Mouse (Mus musculus): ENCODE measurements around the gene Ip6k2. TPM values are rescaled to one million over a fixed set of nuclear protein-coding genes. Genes with fewer than 3 reads are reported as not detected.

The Ip6k2 gene
- polyA plus RNA-seq, 2 experiments: 11.7 to 29.2 TPM

DNA sequence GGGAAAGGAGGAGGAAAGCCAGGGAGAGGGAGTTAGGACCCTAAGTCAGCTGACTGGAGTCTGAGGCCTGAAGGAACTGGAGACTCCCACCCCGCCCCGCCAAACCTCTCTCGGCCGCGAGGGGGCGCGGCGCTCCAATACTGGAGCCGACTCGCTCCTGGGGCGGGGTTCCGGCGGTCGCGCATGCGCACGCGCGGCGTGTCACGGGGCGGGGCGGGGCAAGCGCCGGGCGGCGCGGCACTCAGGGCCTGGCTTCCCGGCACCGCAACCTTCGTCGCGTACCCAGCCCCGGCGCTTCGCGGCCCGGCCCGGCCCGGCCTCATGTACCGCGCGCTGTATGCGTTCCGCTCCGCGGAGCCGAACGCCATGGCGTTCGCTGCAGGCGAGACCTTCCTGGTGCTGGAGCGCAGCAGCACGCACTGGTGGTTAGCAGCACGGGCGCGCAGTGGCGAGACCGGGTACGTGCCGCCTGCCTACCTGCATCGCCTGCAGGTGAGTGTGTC is 24.6 kb downstream of the Ip6k2 start, which contains the start of gene Nckipsd:
Gene Nckipsd, plus strand, starts transcription at position 206 of the 503 bp plus-strand sequence.
- ATAC-seq (ENCODE audit: insufficient read depth): peak; percentile 83
- Histone ChIP-seq H3K9ac (replicated peaks) (peak within 1 kb of the TSS; percentile 82), H3K9me3 (ENCODE audit: control insufficient read depth, low read length) (no peaks in the 10 kb centered on the region), H3K4me3 (ENCODE audit: insufficient read depth in 1 of 2, low read depth in 2 of 2, low read length in 2 of 2) (peak within 1 kb of the TSS; percentile 65 to 85), H3K36me3 (replicated peaks; ENCODE audit: control insufficient read depth, insufficient read depth, low read depth) (peaks cover 33% of the 10 kb centered on the region), H3K4me2 (ENCODE audit: low read depth) (peak within 1 kb of the TSS; percentile 100), H3K4me1 (replicated peaks; ENCODE audit: control insufficient read depth in 2 of 2, insufficient read depth in 2 of 2, low read length in 1 of 2) (peaks cover 33 to 40% of the 10 kb centered on the region in 2 experiments), H3K27ac (peak within 1 kb of the TSS; percentile 94), H3K27me3 (ENCODE audit: control insufficient read depth, insufficient read depth, low read length) (no peaks in the 10 kb centered on the region)
- peak; percentile 80 to 85 (median 80) for DNase-seq (ENCODE audit: low read depth in 3 of 3, low spot score in 3 of 3)
- peak; percentile 86 for TF ChIP-seq CTCF (IDR thresholded peaks at IDR 0.05; ENCODE audit: low read depth)
- TF ChIP-seq EP300 (IDR thresholded peaks at IDR 0.05; ENCODE audit: low read depth): no peak
- under 1% methylated on average over 62 of the region's 62 CpGs for WGBS (ENCODE audit: insufficient replicate concordance)

DNA sequence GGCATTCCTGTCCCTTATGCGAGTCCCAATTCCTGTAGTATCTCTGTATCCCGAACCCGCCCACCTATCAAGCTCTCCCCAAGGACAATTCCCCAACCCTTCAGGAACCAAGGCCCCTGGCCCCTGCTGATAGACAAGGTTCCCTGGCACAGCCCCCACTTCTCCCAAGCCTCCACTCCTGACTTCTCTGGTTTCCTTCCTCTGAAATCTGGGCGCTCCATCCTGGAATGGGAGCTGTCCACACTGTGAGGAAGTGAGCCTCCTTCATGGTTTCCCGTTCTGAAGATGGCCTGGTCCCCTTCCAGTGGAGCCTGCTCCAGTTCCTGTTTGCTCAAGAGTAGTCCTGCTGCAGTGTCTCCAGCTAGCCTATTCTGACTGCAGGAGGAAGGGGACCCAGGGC is 25.6 kb downstream of the Ip6k2 start:
- DNase-seq (ENCODE audit: low read depth in 3 of 3, low spot score in 3 of 3): no peak
- H3K4me1 ChIP-seq (replicated peaks; ENCODE audit: control insufficient read depth in 2 of 2, insufficient read depth in 2 of 2, low read length in 1 of 2): peaks cover 33 to 40% of the 10 kb centered on the region in 2 experiments
- H3K9me3 ChIP-seq (ENCODE audit: control insufficient read depth, low read length): no peaks in the 10 kb centered on the region
- no peak overlapping the region for H3K27ac ChIP-seq
- H3K27me3 ChIP-seq (ENCODE audit: control insufficient read depth, insufficient read depth, low read length): no peaks in the 10 kb centered on the region
- TF ChIP-seq CTCF (IDR thresholded peaks at IDR 0.05; ENCODE audit: low read depth): no peak
- no peak for TF ChIP-seq EP300 (IDR thresholded peaks at IDR 0.05; ENCODE audit: low read depth)
- ATAC-seq (ENCODE audit: insufficient read depth): no peak
- 27% methylated on average over 5 of the region's 5 CpGs for WGBS (ENCODE audit: insufficient replicate concordance)
- peak overlapping the region; percentile 100 for H3K4me2 ChIP-seq (ENCODE audit: low read depth)
- peaks cover 25% of the 10 kb centered on the region for H3K36me3 ChIP-seq (replicated peaks; ENCODE audit: control insufficient read depth, insufficient read depth, low read depth)
- H3K9ac ChIP-seq (replicated peaks): peak overlapping the region; percentile 82
- H3K4me3 ChIP-seq (ENCODE audit: insufficient read depth in 1 of 2, low read depth in 2 of 2, low read length in 2 of 2): peak overlapping the region in 1 of 2 experiments; percentile 85; a peak in 2 of 4 replicates

DNA sequence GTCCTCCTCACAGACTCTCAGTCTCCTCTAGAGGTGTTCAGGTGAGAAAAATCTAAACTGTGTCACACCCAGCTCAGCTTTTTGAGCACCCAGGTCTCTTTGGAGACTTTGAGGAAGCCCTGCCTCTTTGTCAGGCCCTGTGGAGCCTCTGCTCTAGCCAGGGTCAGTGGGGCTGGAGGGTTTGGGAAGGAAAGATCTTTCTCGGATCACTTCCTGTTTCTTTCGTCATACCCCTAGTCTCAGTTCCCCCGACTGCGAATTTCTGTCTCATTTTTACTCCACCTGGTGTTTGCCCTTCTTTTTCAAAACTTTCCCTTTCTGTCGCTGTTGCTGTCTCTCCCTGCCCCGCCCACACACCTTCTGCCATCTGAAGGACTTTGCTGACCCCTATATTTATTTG is 26.1 kb downstream of the Ip6k2 start:
- Histone ChIP-seq H3K4me2 (ENCODE audit: low read depth) (no peak overlapping the region), H3K27me3 (ENCODE audit: control insufficient read depth, insufficient read depth, low read length) (no peaks in the 10 kb centered on the region), H3K27ac (no peak overlapping the region), H3K36me3 (replicated peaks; ENCODE audit: control insufficient read depth, insufficient read depth, low read depth) (peaks cover 22% of the 10 kb centered on the region), H3K9me3 (ENCODE audit: control insufficient read depth, low read length) (no peaks in the 10 kb centered on the region), H3K4me3 (ENCODE audit: insufficient read depth in 1 of 2, low read depth in 2 of 2, low read length in 2 of 2) (no peak overlapping the region), H3K4me1 (replicated peaks; ENCODE audit: control insufficient read depth in 2 of 2, insufficient read depth in 2 of 2, low read length in 1 of 2) (peaks cover 33 to 40% of the 10 kb centered on the region in 2 experiments), H3K9ac (replicated peaks) (no peak overlapping the region)
- no peak for ATAC-seq (ENCODE audit: insufficient read depth)
- DNase-seq (ENCODE audit: low read depth in 3 of 3, low spot score in 3 of 3): no peak
- WGBS (ENCODE audit: insufficient replicate concordance): 40% methylated on average over 6 of the region's 6 CpGs
- TF ChIP-seq CTCF (IDR thresholded peaks at IDR 0.05; ENCODE audit: low read depth) (no peak), EP300 (IDR thresholded peaks at IDR 0.05; ENCODE audit: low read depth) (no peak)

DNA sequence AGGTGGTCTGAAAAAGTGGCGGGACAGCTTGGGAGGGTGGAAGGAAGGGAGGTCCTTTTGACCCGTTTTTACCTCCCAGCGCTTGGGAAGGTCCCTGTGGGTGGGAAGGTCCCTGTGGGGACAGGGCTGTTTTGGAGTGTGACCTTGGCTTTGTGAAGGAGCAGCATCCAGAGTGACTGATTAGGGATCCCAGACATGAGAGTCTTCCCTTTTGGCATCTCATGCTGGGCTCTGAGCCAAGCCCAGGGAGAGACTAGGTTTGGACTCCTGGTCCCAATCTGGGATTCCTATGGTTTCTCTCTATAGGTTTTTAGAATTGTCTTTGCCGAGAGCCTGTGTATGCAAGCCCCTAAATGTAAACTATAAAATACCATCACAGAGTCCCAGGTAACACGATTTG is 26.9 kb downstream of the Ip6k2 start:
- TF ChIP-seq CTCF (IDR thresholded peaks at IDR 0.05; ENCODE audit: low read depth) (no peak), EP300 (IDR thresholded peaks at IDR 0.05; ENCODE audit: low read depth) (no peak)
- DNase-seq (ENCODE audit: low read depth in 3 of 3, low spot score in 3 of 3): no peak
- Histone ChIP-seq H3K27me3 (ENCODE audit: control insufficient read depth, insufficient read depth, low read length) (no peaks in the 10 kb centered on the region), H3K4me2 (ENCODE audit: low read depth) (no peak overlapping the region), H3K4me1 (replicated peaks; ENCODE audit: control insufficient read depth in 2 of 2, insufficient read depth in 2 of 2, low read length in 1 of 2) (peaks cover 28 to 34% of the 10 kb centered on the region in 2 experiments), H3K9ac (replicated peaks) (no peak overlapping the region), H3K36me3 (replicated peaks; ENCODE audit: control insufficient read depth, insufficient read depth, low read depth) (peaks cover 14% of the 10 kb centered on the region), H3K4me3 (ENCODE audit: insufficient read depth in 1 of 2, low read depth in 2 of 2, low read length in 2 of 2) (no peak overlapping the region), H3K9me3 (ENCODE audit: control insufficient read depth, low read length) (no peaks in the 10 kb centered on the region), H3K27ac (no peak overlapping the region)
- WGBS (ENCODE audit: insufficient replicate concordance): 70% methylated on average over 5 of the region's 5 CpGs
- no peak for ATAC-seq (ENCODE audit: insufficient read depth)

DNA sequence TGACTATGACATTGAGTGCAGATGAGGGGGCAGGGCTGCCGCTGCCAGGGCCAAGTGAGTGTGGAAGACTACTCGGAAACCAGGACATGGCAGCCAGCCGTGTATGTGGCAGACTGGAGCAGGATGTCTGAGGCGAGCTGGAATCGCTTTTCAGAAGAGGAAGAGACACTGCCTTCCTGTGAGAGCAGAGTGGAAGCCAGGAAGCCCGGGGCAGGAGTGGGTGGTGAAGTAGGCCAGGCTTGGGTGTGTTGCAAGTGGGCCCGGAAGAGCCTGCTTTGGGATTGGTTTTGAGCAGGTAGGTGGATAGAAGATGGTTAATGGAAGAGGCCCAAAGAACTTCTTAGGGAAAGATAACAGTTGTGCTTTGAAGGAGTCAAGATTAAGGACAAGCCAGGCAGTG is 32.0 kb downstream of the Ip6k2 start:
- DNase-seq (ENCODE audit: low read depth in 3 of 3, low spot score in 3 of 3) (no peak), ATAC-seq (ENCODE audit: insufficient read depth) (no peak)
- H3K4me1 ChIP-seq (replicated peaks; ENCODE audit: control insufficient read depth in 2 of 2, insufficient read depth in 2 of 2, low read length in 1 of 2): no peaks in the 10 kb centered on the region
- no peak overlapping the region for H3K4me3 ChIP-seq (ENCODE audit: insufficient read depth in 1 of 2, low read depth in 2 of 2, low read length in 2 of 2)
- H3K9ac ChIP-seq (replicated peaks): no peak overlapping the region
- TF ChIP-seq CTCF (IDR thresholded peaks at IDR 0.05; ENCODE audit: low read depth): no peak
- TF ChIP-seq EP300 (IDR thresholded peaks at IDR 0.05; ENCODE audit: low read depth): no peak
- no peaks in the 10 kb centered on the region for H3K9me3 ChIP-seq (ENCODE audit: control insufficient read depth, low read length)
- no peak overlapping the region for H3K27ac ChIP-seq
- no peaks in the 10 kb centered on the region for H3K27me3 ChIP-seq (ENCODE audit: control insufficient read depth, insufficient read depth, low read length)
- H3K36me3 ChIP-seq (replicated peaks; ENCODE audit: control insufficient read depth, insufficient read depth, low read depth): peaks cover 2% of the 10 kb centered on the region
- no peak overlapping the region for H3K4me2 ChIP-seq (ENCODE audit: low read depth)
- 73% methylated on average over 7 of the region's 7 CpGs for WGBS (ENCODE audit: insufficient replicate concordance)

Measured in liver, embryonic 14.5 days (tissue).